7 mouse cellular contexts compared by ENCODE assay signal in genomic region chr13:44833353-44833752, GRCm38 (mm10).
DNase-seq lines count a peak whose midpoint lies in the region; ATAC-seq and TF ChIP-seq lines count a peak whose summit lies in the region.

No protein-coding gene starts in this region.

- no peaks in the 10 kb centered on the region for H3K27me3 ChIP-seq in liver, embryonic 14.5 days (ENCODE audit: control insufficient read depth, insufficient read depth, low read length)
- no peaks in the 10 kb centered on the region for H3K27me3 ChIP-seq in liver, embryonic 12.5 days (replicated peaks)

- WGBS in liver, embryonic 14.5 days (ENCODE audit: insufficient replicate concordance): 40% methylated on average over 3 of the region's 3 CpGs
- WGBS in liver, embryonic 12.5 days (ENCODE audit: insufficient replicate concordance): 48% methylated on average over 3 of the region's 3 CpGs

- no peak overlapping the region for H3K27ac ChIP-seq in liver, embryonic 14.5 days
- H3K27ac ChIP-seq in liver, embryonic 12.5 days: no peak overlapping the region

- TF ChIP-seq CTCF in liver, embryonic 14.5 days (IDR thresholded peaks at IDR 0.05; ENCODE audit: low read depth): peak; percentile 49
- TF ChIP-seq CTCF in brain, embryonic 14.5 days (IDR thresholded peaks at IDR 0.05; ENCODE audit: borderline replicate concordance, extremely low read depth, insufficient read depth, insufficient read length): peak; percentile 57; the same call in 1 of the 2 replicates

- DNase-seq in liver, embryonic 14.5 days (ENCODE audit: low read depth in 3 of 3, low spot score in 3 of 3): no peak
- DNase-seq in ES-CJ7 (ENCODE audit: low read depth, low spot score): peak; percentile 55
- DNase-seq in brain, embryonic 14.5 days (ENCODE audit: low read depth): peak; percentile 85
- DNase-seq in layer of hippocampus, adult 9-11 months: peak; percentile 22
- DNase-seq in retina, embryonic 14.5 days (ENCODE audit: low spot score): peak; percentile 81

- no peak overlapping the region for H3K4me3 ChIP-seq in liver, embryonic 14.5 days (ENCODE audit: insufficient read depth in 1 of 2, low read depth in 2 of 2, low read length in 2 of 2)
- H3K4me3 ChIP-seq in liver, embryonic 12.5 days: no peak overlapping the region

- 0 out of 4 replicates have a peak, but pooled peaks cover 0 to 2% of the 10 kb centered on the region in 2 experiments for H3K4me1 ChIP-seq in liver, embryonic 14.5 days (replicated peaks; ENCODE audit: control insufficient read depth in 2 of 2, insufficient read depth in 2 of 2, low read length in 1 of 2)
- H3K4me1 ChIP-seq in liver, embryonic 12.5 days: 0 out of 2 replicates have a peak, but pooled peaks cover 3% of the 10 kb centered on the region

- ATAC-seq in liver, embryonic 14.5 days (ENCODE audit: insufficient read depth): no peak
- ATAC-seq in liver, embryonic 12.5 days: no peak
- peak; percentile 46 for ATAC-seq in granulocyte monocyte progenitor cell, adult 5-6 weeks (replicated peaks; ENCODE audit: poor library complexity, severe bottlenecking)

- no peak overlapping the region for H3K9ac ChIP-seq in liver, embryonic 14.5 days (replicated peaks)
- H3K9ac ChIP-seq in liver, embryonic 12.5 days: no peak overlapping the region

- H3K9me3 ChIP-seq in liver, embryonic 14.5 days (ENCODE audit: control insufficient read depth, low read length): no peaks in the 10 kb centered on the region
- H3K9me3 ChIP-seq in liver, embryonic 12.5 days (replicated peaks): no peaks in the 10 kb centered on the region

- no peak for TF ChIP-seq POLR2A in brain, embryonic 14.5 days (IDR thresholded peaks at IDR 0.05; ENCODE audit: borderline replicate concordance, extremely low read depth, insufficient read depth, insufficient read length, poor library complexity, severe bottlenecking)

- no peak for TF ChIP-seq EP300 in liver, embryonic 14.5 days (IDR thresholded peaks at IDR 0.05; ENCODE audit: low read depth)

- H3K4me2 ChIP-seq in liver, embryonic 14.5 days (ENCODE audit: low read depth): no peak overlapping the region
- H3K4me2 ChIP-seq in liver, embryonic 12.5 days: no peak overlapping the region

- H3K36me3 ChIP-seq in liver, embryonic 14.5 days (replicated peaks; ENCODE audit: control insufficient read depth, insufficient read depth, low read depth): no peaks in the 10 kb centered on the region
- no peaks in the 10 kb centered on the region for H3K36me3 ChIP-seq in liver, embryonic 12.5 days

Comparison
In these comparisons a context has a peak if more than half of its experiments do, and no peak if none do; other contexts are left out.
1. DNase-seq: peak in ES-CJ7 (single experiment), brain, embryonic 14.5 days (single experiment), layer of hippocampus, adult 9-11 months (single experiment) and retina, embryonic 14.5 days (single experiment); none in liver, embryonic 14.5 days (0 of 3).